Mouse (Mus musculus) MEL (cell line): ENCODE measurements around the gene Srsf1.

Experiments used
- CTCF ChIP-seq, 3 experiments: IDR thresholded peaks in 2 of 3; conservative IDR thresholded peaks in 1 of 3; 2 replicates each; pipeline ENCODE4 v1.5.1; 2011 to 2012; ENCODE audit warnings: low read length in 3 of 3, low read depth in 2 of 3, mild to moderate bottlenecking in 2 of 3, improper control_type of control experiment in 1 of 3, inconsistent platforms in 1 of 3, mixed read lengths in 1 of 3, moderate library complexity in 1 of 3; ENCODE audit not compliant: control insufficient read depth in 1 of 3, insufficient read depth in 1 of 3, poor library complexity in 1 of 3, severe bottlenecking in 1 of 3
- EP300 ChIP-seq, 2 experiments: IDR thresholded peaks; 2 replicates each; pipeline ENCODE4 v1.6.1; 2011; ENCODE audit warnings: improper control_type of control experiment in 2 of 2, low read length in 2 of 2, low read depth in 1 of 2, mild to moderate bottlenecking in 1 of 2
- POLR2A ChIP-seq, 2 experiments: IDR thresholded peaks; 2 replicates each; pipeline ENCODE4 v1.6.1; 2011 to 2012; ENCODE audit warnings: low read length in 2 of 2, mild to moderate bottlenecking in 2 of 2, control low read depth in 1 of 2, improper control_type of control experiment in 1 of 2, low read depth in 1 of 2, moderate library complexity in 1 of 2; ENCODE audit not compliant: control insufficient read depth in 1 of 2, insufficient read depth in 1 of 2, poor library complexity in 1 of 2
- RCOR1 ChIP-seq: IDR thresholded peaks from 2 replicates; pipeline ENCODE4 v1.6.1; 2012; ENCODE audit warnings: low read depth, mild to moderate bottlenecking, inconsistent platforms, low read length, improper control_type of control experiment

GRCm38 (mm10) chr11:88030219-88030618 is 17.0 kb upstream of the Srsf1 start:
- TF ChIP-seq EP300 (IDR thresholded peaks at IDR 0.05; ENCODE audit: low read depth in 1 of 2, low read length in 2 of 2), result no peak
- no peak for TF ChIP-seq CTCF (IDR thresholded peaks at IDR 0.05 in 2 of 3, conservative IDR thresholded peaks at IDR 0.05 in 1 of 3; ENCODE audit: control insufficient read depth in 1 of 3, insufficient read depth in 1 of 3, low read depth in 2 of 3, low read length in 3 of 3, poor library complexity in 1 of 3, severe bottlenecking in 1 of 3)
- no peak for TF ChIP-seq POLR2A (IDR thresholded peaks at IDR 0.05; ENCODE audit: control insufficient read depth in 1 of 2, insufficient read depth in 1 of 2, low read depth in 1 of 2, low read length in 2 of 2, poor library complexity in 1 of 2)
- no peak for TF ChIP-seq RCOR1
